Mouse (Mus musculus): ENCODE results near the gene Slc36a3.
"Not testable (repeated sequence)": the region's sequence is repeated elsewhere in the genome, so short reads cannot be mapped to it uniquely, and the experiment has no call there.

Gene Slc36a3

DNA sequence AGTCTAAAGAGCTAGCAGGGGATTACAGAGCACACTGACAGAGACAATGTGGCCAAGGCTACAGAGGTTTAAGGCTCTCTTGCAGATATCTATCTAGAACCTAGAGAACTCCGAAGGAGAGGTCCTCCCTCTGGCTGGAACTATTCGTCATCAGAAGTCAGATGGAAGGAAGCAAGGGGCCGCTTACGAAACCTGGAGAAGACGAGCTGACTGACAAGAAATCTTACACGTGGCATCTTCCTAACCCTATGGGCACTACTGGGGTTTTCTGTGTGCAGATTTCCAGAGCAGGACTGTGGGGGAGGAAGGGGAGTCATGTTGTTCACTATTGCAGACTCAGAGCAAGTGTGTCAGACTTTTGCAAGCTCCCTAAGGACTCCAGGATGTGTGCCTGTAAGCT, 4.1 kb downstream of the Slc36a3 start:
- intact Hi-C loops (cut with DNase I) = no loop called here

DNA sequence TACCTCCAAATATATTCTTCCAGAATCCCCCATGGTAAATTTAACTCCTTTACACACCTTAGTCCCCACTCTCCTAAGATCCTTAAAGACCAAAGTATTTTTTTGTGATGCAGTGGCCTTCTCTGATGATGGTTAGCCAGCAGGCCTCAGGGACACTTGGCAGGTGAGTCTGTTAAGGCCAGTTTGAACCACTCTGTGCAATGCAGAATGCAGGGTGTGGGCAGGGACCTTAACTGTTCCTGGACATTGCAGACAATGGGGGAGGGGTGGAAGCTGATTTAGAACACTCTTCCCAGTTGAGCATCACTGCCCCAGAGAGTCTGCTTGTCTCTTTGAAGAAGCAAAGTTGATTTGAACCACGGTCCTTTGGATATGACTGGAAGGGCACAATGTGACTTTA, 4.7 kb downstream of the Slc36a3 start:
- intact Hi-C loops (cut with DNase I) = no loop called here

DNA sequence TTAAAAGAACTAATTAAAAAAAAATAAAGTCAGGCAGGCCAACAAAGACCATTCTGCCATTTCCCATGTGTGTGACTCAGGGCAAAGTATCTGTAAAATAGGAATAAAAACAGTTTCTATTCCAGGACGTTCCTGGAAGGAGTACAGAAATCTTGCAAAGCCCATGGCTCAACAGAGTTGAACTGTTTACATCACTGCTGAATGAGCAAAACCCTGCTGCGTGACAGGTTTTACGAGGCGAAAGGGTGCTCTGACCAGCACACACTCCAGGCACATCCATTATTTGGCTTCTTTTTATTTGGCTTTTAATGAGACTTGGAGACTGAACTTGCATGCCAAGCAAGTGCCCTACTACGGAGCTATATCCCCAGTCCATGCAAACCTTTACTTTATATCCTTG, 7.5 kb downstream of the Slc36a3 start:
- intact Hi-C loops (cut with DNase I) = no loop called here

DNA sequence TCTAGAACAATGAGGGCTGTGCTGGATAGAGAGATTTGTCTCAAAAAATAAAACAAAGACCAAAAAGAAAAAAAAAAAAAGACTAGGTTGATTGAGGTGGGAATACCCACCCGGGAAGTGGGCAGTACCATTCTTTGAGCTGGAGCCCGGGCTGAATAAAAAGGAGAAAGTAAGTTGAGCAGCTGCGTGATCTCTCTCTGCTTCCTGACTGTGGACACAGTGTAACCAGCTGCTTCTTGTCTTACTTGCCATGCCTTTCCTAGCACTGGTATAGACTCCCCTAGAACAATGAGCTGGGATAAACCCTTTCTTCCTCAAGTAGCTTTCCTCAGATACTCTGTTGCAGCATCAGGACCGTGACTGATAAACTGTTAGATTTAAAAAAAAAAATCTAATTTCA, 10.0 kb downstream of the Slc36a3 start:
- intact Hi-C loops (cut with DNase I) = no loop called here

DNA sequence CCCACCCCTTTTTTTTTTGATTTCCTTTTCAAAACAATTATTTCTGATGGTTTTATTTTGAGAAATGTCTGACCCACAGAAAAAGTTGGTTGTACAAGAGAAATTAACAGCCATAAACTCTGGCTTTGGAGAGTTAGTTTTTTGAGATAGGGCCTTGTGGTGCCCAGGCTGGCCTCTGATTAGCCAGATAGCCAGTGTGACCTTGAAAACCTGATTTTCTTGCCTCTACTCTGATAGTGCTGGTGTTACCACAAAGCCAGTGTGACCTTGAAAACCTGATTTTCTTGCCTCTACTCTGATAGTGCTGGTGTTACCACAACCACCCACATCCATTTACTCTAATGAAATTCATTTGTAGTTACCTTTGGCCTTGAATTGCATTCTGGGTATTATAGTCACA, 13.9 kb downstream of the Slc36a3 start:
- intact Hi-C loops (cut with DNase I) = no loop called here

DNA sequence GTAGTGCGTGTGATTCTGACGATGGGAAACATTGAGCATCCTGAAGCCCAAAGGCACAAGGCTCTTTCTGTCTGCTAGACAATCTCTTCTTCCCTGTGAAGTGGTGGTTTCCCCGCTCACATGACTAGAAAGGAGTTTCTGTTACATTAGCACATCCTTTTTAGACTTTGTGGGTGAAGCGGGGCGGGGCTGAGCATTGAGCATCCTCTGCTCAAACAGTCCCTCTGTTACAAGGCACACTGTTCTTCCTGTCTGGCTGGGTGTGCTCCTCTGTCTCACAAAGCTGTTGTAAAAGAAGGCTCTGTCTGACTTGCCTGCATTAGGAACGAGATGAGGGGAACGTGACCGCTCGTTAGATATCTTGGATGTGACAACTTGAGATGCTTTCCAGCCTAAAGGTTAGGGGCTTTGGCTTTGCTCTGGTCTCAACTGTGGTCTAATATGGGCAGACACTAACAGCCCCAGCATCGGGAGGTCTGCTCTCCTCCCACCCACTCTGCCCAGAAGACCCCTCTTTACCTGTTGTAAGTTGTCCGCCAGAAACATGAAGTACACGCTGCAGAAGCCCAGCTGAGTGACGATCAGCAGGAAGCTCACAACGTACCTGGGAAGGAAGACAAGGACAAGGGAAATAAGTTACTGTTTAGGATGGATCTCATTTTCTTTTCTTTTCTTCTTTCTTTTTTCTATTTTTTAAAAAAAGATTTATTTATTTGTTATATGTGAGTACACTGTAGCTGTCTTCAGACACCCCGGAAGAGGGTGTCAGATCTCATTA, 14.5 kb downstream of the Slc36a3 start:
- intact Hi-C loops (cut with DNase I) = no loop called here

DNA sequence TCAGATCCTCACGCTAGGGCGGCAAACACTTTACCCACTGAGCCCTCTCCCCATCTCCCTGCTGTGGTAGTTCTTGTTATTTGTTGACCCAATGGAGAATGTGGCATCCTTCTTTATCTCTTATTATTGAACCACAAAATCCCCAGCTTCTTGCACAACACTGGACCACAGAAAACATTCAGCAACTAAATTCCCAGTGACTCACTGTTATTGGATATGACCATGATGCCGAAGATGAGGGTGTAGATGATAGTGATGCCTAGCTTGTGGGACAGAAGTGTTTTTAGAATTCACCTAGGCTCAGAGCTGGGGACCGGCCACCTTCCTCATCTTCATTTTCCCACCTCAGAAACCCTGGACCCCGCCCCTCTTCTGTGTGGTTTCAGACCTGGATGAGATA, 16.6 kb downstream of the Slc36a3 start:
- intact Hi-C loops (cut with DNase I) = no loop called here

DNA sequence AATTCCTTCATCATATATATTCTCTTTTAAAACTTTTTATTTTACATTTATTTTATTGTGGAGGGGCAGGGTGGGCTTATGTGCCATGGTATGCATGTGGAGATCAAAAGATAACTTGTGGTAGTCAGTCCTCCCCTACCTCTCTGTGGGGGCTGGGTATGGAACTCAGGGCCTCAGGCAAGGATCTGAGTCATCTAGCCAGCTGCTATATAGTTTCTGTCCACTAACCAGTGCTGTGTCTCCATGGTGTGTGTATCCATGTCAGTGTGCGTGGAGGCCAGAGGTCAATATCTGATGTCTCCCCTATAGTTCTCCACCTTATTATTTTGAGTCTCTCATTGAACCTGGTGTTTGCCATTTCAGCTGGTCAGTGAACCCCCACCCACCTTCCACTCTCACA, 17.1 kb downstream of the Slc36a3 start:
- intact Hi-C loops (cut with DNase I) = no loop called here

DNA sequence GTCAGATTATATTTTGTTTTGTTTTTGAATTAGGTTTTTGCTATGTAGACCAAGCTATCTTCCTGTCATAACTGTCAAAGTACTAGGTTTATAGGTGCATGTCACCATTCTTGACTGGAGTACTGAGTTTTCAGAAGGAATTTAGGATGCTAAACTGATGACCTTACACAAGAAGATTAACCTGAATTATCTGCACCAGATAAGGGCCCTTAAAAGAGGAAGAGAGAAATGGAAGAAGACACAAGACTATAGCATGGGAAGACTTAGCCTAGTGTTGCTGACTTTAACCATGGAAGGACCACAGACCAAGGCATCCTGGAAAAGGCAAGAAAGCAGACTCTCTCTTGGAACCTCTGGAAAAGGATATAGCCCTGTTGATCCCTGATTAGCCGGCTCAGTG, 18.3 kb downstream of the Slc36a3 start:
- intact Hi-C loops (cut with DNase I) = no loop called here

DNA sequence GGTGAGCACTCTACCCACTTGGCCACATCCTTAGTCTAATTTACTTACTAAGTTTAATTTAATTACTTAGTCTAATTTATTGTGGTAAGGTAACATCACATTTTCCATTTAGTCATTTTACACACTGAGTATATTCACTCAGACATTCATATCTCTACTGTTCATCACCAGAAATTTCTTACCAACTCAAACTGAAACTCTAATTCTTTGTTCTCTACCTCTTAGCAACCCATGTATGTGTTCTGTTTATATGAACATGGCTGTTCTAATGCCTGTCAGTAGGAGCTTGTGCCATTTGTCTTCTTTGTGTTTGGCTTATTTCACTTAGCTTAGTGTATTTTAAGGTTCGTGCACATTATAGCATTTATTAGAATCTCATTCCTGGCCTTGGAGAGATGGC, 19.6 kb downstream of the Slc36a3 start:
- intact Hi-C loops (cut with DNase I) = no loop called here

DNA sequence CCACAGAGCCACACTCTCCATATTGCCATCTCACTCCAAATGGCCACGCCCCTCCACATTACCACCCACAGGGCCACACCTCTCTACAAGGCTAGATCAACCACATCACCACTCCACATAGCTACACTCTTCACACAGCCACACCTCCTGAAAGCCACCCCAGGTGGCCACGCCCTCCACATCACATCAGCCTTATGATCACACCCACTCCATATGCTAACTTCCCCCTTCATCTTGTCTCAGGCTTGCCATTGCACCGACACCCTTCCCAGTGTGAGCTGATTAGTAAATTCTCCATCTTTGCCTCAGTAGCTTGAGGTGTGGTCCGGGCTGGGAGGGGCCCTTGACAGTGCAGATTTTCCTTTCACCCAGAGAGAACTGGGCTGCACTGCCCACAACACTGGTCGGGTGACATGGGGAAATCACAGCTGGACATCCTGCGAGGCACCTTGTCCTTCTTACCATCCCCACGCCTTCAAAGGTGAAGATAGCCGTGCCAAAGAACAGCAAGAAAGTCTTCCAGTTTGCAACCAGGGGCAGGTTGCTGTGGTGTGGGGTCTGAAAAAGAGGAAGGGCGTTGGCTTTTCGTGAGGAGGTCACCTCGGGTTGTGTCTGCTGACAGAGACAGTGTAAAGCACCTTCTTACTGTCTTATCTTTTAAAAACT, 20.3 kb downstream of the Slc36a3 start:
- intact Hi-C loops (cut with DNase I) = no loop called here

DNA sequence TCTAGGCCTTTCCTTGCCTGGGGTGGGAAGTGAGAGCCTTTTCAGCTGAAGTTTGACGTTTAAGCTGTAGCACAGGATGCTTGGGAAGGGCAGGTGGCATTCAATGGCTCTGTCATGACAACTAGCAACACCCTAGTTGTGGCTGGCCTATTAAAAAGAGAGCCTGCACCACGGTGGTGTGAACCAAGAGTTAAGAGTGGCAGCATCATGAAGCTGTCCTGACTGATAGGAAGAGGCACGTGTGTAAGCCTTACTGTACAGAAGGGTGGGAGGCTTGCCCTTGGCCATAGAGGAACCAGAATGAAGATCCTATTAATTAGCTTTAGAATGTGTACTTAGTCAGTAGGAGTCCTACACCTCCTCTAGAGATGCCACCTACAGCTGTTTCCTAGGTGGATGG, 23.1 kb downstream of the Slc36a3 start:
- intact Hi-C loops (cut with DNase I) = no loop called here

DNA sequence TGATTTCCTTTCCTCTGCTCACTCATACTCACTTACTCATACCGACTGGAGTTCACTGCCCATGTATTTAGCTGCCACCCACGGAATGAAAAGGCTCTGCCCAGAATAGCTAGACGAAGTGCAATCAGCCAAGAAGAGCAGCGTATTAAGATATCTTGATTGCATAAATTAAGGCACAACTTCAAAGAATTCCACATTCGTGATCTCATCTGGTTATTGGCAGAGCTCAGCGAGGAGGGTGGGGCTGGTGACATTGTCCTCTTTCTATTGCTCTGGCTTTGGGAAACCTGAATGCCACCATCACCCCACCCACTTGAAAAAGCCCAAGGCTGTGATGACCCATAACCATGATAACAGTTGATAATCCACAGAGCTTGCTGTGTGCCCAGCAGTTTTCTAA, 23.6 kb downstream of the Slc36a3 start:
- intact Hi-C loops (cut with DNase I) = no loop called here

DNA sequence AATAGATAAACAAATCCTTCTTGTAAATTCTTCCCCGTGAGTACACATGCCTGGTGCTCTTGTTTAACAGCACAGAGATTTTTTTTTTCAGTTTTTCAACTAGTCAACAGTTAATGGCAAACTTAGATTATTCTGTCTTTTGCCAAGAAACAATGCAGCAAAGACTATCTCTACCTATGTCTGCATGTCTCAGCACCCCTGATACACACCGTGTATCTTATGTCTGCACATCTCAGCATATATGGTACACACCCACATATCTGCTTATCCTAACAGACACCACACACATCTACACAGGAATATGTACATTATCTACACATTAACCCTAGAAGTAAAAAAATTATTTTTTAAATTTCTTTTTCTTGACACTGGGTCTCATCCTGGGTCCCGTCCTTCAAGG, 24.8 kb downstream of the Slc36a3 start:
- intact Hi-C loops (cut with DNase I) = no loop called here

DNA sequence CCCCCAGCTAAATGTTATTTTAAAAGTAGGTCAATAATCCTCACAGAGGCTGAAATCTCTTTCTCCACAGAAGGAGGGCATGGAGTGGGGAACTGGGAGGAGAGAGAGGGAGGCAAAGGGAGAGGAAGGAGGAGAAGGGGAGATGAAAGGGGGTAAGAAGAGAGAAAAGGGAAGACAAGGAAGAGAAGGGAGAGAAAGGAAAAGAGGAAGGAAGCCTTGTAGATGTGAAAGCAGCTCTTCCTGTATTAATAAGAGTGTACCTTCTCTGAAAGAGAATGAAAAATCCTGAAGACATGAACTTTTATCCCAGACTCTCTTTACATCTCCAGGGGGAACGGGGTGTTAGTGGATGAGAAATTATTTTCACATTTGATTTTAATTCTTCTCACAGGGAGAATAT, 30.1 kb downstream of the Slc36a3 start:
- intact Hi-C loops (cut with DNase I) = no loop called here

DNA sequence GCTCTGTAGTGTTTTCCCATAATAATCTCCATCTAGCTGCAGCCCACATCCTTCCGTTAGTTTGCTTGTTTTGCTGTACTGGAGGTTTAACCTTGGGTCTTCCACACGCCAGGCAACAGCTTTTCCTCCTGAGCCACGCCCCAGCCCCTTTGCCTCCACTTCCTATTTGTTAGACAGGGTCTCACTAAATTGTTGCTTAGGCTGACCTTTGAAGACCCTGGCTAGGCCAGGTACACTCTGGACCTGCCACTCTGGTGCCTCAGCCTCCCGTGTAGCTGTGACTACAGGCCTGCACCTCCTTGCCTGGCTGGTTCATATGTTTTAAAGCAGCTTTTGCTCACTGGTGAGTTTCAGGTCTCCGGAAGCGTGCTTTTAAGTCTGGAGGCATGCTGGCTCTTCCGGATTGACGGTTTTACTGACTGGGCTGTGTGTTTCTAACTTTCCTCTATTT, 30.7 kb downstream of the Slc36a3 start:
- intact Hi-C loops (cut with DNase I) = no loop called here

DNA sequence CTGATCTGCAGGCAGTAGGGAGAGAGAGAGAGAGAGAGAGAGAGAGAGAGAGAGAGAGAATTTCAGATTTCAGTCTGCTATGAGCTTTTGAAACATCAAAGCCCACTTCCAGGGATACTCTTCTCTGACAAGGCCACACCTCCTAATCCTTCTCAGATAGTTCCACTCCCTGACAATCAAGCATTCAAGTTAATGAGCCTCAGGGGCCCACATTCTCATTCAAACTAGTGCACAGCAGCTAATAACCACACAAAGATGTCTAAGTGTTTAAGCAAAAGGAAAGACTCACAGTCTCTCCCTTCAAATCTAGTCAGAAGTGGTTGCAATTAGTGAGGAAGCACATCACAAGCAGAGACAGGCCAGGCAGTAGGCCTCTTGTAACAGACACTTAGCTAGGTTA, 31.2 kb downstream of the Slc36a3 start:
- intact Hi-C loops (cut with DNase I) = no loop called here

DNA sequence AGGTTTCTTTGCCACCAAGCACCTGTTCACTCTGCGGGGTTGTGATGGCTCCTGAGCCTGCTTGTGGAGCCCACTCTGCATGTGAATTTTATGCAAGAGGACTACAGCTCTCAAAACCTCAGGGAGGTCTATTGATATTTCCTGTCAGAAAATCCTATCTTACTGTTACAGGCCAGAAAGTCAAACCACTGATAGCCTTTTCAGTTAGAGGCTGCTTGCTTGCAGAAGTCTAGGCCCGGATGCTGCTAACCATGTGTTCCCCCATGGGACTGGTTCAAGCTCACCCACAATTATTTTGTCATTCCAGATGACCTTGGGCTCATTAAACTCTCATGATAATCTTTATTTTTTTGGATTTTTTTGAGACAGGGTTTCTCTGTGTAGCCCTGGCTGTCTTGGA, 34.5 kb downstream of the Slc36a3 start:
- intact Hi-C loops (cut with DNase I) = no loop called here

DNA sequence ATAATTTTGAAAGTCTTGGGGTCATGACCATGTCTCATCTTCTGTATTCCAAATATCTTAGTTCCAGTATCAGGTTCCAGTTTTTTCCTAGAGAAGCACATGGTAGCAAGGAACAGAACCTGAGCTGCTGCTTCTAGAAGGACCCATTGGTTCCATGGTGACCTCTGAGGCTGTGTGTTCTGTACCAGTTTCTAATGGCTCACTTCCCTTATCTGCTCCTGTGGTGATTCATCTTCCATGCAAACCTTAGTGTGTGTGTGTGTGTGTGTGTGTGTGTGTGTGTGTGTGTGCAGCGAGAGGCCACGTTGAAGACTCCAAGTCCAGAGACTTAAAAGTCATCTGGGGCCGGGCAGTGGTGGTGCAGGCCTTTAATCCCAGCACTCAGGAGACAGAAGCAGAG, 35.5 kb downstream of the Slc36a3 start:
- intact Hi-C loops (cut with DNase I) = no loop called here

DNA sequence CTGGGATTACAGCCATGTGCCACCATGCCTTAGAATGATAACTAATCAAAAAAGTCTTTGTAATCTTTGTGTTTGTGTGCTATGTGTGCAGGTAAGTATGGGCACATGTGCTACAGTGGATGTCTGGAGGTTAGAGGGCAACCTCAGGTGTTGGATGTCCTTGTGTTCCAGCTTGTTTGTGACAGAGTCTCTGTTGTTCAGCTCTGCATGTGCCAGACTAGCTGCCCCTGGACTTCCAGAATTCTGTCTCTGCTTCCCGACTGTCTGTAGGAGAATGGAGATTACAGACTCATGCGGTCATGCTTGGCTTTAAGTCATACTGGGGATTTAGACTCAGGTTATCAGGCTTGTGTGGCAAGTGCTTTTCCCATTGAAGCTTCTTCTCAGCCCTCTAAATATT, 37.2 kb downstream of the Slc36a3 start:
- intact Hi-C loops (cut with DNase I) = no loop called here

DNA sequence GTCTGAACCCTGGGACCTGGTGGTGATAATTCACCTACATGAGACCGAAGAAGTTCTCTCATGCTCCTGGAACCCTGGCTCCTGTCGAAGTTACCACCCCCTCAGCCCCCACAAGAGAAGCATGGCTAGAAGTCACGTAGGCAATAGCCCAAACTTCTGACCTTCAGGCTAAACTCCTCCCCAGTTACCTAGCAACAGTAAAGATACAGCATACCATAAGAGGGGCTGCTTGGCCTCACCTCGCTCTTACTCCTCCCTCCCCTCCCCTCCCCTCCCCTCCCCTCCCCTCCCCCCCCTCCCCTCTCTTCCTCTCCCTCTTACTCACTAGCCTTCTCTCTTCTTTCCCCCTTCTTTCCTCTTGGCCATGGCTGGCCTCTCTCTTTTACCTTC, 37.7 kb downstream of the Slc36a3 start:
- intact Hi-C loops (cut with DNase I) = not testable (repeated sequence)

DNA sequence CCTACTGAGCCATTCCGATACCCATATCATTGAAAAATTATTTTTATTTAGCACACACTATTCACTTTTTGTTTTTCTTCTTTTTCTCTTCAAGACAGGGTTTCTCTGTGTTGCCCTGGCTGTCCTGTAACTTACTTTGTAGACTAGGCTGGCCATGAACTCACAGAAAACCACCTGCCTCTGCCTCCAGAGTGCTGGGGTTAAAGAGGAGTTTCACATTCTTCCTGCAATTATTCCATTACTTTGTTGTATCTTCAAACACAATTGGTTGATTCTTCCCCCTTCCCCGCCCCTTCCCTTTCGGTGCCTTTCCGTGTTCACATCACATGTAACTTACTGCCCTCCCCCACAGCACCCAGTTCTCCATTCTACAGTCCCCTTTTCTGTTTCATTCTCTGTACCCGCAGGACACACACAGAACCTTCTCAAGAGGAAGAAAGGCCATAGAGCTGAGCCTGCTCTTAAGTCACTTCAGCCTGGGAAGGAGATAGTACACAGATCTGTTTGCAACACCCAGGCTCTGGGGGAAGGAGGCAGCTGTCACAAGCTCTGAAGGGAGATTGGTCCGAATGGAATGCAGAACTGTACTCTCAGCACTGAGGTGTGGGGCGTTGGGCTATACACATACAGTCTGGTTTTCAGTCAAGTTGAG, 38.2 kb downstream of the Slc36a3 start:
- intact Hi-C loops (cut with DNase I) = no loop called here

Measured in adrenal gland (tissue).